Mouse (Mus musculus) gastrocnemius, adult 8-10 months (tissue): ENCODE results near the gene Iqsec1. TPM values are rescaled to one million over a fixed set of nuclear protein-coding genes. Genes with fewer than 3 reads are reported as not detected.
A peak's percentile ranks its signal among the peaks of the same experiment; 100 is the strongest.

Source experiments
- DNase-seq, 2 experiments: peaks; one replicate each; pipeline ENCODE4 v3.0.0; 2022; ENCODE audit warnings: low spot score in 2 of 2
- total RNA-seq, 4 experiments: library from RNA; stranded (reverse); gene quantifications; 2 replicates each; pipeline ENCODE4 v1.2.4; 2022

Gene Iqsec1
- total RNA-seq, 4 experiments from 2014 or later = 103 to 120 (median 106) TPM

DNA sequence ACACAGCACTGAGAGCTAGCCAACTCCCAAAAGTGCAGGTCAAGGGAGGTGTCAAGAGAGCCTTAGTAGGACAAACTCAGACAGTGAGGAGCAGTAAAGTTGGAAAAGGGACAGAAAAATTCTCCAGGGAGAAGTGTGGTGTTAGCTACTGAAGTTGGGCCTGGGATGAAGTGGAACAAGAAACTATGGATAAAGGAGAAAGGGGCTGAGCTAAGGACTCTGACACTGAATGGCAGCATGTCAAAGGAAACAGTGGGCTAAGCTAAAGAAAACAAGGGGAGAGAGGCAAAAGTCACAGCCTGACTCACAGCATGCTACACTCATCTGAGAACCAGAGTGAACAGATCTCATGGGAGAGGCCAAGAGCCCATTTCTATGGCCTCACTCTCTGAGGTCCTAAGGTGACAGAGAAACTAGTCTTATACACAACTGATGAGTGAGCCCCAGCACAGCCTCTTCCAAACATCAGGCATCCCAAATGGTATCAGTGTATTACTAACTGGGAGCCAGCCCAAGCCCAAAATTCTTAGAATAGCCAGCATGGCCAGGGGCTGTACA is 280.3 kb downstream of the Iqsec1 start:
- no peak for DNase-seq

DNA sequence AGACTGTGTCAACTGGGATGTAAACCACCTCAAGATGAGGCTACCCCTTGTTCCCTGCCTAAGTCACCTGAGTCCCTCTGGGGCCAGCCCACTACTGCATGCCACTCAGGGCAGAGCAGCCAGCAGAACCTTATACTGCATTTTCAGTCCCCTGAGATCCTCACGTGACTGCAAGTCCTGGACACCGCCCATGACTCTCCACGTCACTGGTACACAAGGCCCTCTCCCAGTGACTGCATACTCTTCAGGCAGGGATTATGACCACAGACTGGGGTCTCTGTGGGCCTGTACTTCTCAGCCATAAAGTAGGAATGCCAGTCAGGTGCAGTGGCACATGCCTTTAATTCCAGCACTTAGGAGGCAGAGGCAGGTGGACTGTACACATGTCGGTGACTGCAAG is 281.3 kb downstream of the Iqsec1 start:
- peak in 1 of 2 experiments; percentile 52 for DNase-seq

- peak in 1 of 2 experiments; percentile 56 for DNase-seq
Observed at GRCm38 (mm10) chr6:90706490-90706889, 282.0 kb downstream of the Iqsec1 start.

- no peak for DNase-seq
Observed at GRCm38 (mm10) chr6:90705738-90706137, 282.7 kb downstream of the Iqsec1 start.

DNA sequence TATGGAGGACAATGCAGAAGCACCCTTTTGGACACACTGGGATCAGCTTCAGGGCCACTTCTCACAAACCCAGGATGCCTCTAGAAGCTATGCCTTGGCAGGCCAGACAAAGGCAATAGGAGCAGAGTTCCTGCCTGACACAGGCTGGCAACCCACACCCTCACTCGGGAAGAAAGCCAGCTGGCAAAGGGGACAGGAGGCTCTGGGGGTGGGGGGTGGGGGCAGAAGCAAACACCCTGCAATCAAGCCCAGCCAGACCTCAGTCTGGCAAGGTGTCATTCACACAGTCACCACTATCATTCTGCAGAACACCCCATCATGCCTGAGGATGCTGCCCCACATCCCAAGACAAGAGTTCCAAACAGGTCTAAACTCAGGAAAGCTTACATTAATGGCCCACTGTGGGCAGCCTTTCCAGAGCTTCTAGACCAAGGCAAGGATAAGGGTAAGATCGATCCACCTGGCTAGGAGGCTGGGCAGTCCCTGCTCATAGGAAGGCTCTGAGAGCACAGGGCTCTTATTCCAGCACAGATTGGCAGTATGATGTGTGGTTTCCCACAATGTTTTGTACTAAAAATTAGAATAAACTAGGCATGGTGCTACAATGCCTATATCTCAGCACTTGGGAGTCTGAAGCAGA is 283.7 kb downstream of the Iqsec1 start:
- DNase-seq = no peak

DNA sequence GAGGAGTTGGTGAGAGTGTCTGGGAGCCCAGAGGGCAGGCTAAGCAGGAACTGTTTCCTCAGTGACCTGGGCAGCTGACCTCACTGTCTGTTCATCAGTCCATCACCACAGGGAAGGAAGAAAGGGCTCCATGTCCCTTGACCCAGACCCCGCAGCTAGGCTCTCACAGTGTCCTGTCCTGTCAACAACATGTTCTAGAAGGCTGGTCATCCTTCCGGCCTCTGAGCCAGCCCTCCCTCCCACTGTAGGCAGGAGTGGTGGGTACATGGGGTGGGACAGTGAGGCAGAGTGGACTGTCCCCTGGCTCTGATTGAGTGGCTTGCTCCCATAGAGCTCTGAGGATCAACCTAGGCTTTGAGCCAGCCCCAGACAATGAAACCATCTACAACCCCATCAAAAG is 284.7 kb downstream of the Iqsec1 start:
- no peak for DNase-seq

- DNase-seq = no peak
Observed at GRCm38 (mm10) chr6:90702837-90703735, 285.4 kb downstream of the Iqsec1 start.

GRCm38 (mm10) chr6:90702197-90702596 is 286.3 kb downstream of the Iqsec1 start:
- DNase-seq = no peak

DNA sequence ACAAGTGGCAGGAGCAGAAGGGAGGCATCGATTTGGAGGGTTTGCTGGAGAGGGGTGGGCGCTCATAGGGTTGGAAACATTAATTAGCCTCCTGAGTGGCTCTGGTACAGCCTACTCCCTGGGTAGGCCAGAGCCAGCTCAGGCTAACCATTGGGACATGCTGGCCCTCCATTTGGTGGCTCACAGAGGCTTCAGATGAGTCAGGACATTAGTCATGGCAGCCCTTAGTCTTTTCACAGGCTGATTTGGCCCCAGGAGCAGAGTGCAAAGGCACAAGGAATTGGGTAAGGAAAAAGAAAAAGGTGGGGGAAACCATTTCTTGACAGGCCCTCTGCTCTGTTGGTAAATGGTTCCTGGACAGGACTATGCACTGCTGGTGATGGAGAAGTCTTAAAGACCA is 287.1 kb downstream of the Iqsec1 start:
- no peak for DNase-seq

DNA sequence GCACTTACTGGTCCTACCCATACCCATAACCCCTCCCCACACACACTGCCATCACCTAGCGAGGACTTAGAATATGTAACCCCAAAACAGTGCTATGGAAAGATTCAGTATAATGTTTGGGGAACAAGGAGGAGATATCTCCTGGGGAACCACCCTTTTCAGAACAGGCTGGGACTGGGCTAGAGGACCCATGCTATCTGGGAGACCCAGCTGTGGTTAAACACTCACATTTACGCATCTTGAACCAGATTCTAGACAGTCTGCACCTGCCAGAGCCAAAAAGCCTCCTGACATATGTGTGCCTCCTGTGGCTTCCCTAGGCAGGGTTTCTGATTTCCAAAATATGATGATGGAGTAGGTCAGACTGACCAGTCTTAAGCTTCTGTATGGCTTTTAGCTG is 287.7 kb downstream of the Iqsec1 start:
- no peak for DNase-seq

GRCm38 (mm10) chr6:90700068-90700467 is 288.4 kb downstream of the Iqsec1 start:
- peak; percentile 43 to 61 for DNase-seq

- peak; percentile 71 to 79 for DNase-seq
Observed at GRCm38 (mm10) chr6:90698843-90699242, 289.6 kb downstream of the Iqsec1 start.

- peak in 1 of 2 experiments; percentile 47 for DNase-seq
Observed at GRCm38 (mm10) chr6:90695754-90696153, 292.7 kb downstream of the Iqsec1 start.

DNA sequence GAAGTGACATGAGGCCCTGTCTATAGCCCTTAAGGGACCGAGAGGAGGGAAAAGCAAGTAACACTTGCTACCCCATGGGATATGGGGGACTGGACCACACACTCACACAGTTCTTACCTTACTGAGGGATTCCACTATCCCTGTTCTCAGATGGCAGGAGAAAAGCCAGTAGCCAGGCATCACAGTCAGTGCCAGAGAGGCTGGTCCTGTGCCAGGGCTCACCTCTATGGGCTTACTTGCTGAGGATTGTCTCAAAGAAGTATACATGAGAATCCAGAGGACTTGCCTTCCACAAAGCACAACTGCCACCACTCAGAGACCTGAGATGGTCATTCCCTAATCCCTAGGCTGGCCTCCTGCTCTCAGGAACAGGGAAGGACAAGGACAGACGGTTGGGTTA is 296.1 kb downstream of the Iqsec1 start:
- no peak for DNase-seq

- no peak for DNase-seq
Observed at GRCm38 (mm10) chr6:90691935-90692334, 296.6 kb downstream of the Iqsec1 start.

GRCm38 (mm10) chr6:90689500-90689899 is 299.0 kb downstream of the Iqsec1 start:
- DNase-seq = no peak

DNA sequence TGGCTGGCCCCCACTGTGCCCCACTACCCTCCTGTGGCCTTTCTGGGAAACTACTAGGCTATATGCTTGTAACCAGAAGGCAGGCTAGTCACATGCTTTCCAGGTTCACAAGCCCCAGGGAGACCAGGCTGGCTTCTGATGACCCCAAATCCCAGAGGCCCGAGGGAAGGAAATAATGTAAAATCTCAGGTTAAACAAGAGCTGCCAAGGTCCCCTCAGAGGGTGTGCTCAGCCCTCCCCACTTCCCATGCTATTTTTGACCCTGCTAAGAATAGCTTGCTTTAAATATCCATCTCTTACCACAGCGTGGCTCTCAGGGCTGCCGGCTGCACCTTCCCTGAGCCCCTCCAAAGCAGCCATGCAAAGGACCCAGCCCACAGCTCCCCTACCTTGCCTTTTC is 299.7 kb downstream of the Iqsec1 start:
- DNase-seq = peak in 1 of 2 experiments; percentile 37

GRCm38 (mm10) chr6:90688003-90688402 is 300.5 kb downstream of the Iqsec1 start:
- DNase-seq = no peak

DNA sequence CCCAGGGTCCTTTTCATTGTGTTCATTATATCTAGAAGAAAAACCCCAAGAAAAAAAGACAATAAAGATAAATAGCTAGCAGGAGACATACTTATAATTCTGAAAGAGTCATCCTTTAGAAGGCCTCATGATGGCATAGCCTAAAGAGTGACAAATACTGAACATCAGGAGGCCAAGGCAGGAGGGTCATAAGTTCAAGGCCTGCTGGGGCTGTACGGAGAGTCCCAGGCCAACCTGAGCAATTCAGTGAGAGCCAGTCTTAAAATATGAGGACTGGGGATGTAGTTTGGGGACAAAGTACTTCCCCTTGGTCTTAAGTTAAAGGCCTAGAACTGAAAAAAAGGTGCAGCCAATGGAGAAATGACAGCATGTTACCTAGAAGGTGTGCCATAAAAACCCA is 301.7 kb downstream of the Iqsec1 start:
- no peak for DNase-seq

DNA sequence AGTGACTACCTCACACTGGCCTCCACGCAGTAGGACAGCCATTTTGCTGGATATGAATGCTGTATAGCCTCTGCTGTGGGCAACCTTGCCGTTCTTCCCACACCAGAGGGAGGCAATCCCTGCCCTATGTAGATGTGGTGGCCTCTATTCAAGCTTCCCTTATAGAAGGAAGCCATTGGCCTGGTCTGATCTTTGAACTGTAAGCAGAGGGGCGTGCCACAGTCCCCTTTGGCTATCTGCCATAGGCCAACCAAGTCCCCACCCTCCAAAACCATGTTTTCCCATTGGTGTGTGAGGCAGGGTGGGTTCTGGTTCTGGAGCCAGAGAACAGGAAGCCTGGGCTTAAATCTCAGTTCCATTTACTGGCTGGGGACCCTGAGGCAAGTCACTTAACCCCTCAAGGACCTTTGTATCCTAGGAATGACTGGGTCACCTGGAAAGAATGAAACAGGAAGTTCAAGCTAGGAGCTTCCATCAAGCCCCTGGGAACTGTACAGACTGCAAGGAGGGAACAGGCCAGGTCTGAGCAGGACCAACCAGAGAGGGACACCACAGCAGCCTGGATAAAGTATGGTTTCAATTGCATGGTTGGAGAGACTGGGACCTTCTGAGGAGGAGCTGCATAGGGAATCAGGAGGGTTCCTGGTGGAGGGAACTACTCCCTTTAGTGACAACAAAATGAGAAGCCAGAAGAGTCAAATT is 304.5 kb downstream of the Iqsec1 start:
- no peak for DNase-seq

GRCm38 (mm10) chr6:90680401-90680800 is 308.1 kb downstream of the Iqsec1 start:
- DNase-seq = no peak

- DNase-seq = no peak
Observed at GRCm38 (mm10) chr6:90678759-90679158, 309.7 kb downstream of the Iqsec1 start.
